Mouse (Mus musculus) kidney, postnatal 14 days (tissue): Measurements from ENCODE around the gene Cd247.

Experiments
- DNase-seq: peaks from one replicate; pipeline ENCODE4 v3.0.0; 2022; ENCODE audit warnings: mixed read lengths

Gene Cd247

GRCm38 (mm10) chr1:165779954-165780585, 8.4 kb upstream of the Cd247 start:
- peak; percentile 46 for DNase-seq

- peak; percentile 38 for DNase-seq
Measured at GRCm38 (mm10) chr1:165780586-165781111, 7.8 kb upstream of the Cd247 start.

- no peak for DNase-seq
Measured at GRCm38 (mm10) chr1:165781426-165781825, 7.1 kb upstream of the Cd247 start.

- DNase-seq = no peak
Measured at GRCm38 (mm10) chr1:165781911-165782310, 6.6 kb upstream of the Cd247 start.

- DNase-seq = no peak
Measured at GRCm38 (mm10) chr1:165786296-165786695, 2.2 kb upstream of the Cd247 start.

GRCm38 (mm10) chr1:165789066-165789660, 682 bp downstream of the Cd247 start:
- no peak for DNase-seq

- no peak for DNase-seq
Measured at GRCm38 (mm10) chr1:165789963-165790362, 1.5 kb downstream of the Cd247 start.

GRCm38 (mm10) chr1:165790461-165791210, 2.2 kb downstream of the Cd247 start:
- no peak for DNase-seq

GRCm38 (mm10) chr1:165791411-165791810, 2.9 kb downstream of the Cd247 start:
- no peak for DNase-seq

- DNase-seq = no peak
Measured at GRCm38 (mm10) chr1:165801709-165802310, 13.3 kb downstream of the Cd247 start.

- DNase-seq = no peak
Measured at GRCm38 (mm10) chr1:165803107-165803506, 14.6 kb downstream of the Cd247 start.

- no peak for DNase-seq
Measured at GRCm38 (mm10) chr1:165804133-165804532, 15.7 kb downstream of the Cd247 start.

- DNase-seq = no peak
Measured at GRCm38 (mm10) chr1:165810633-165811032, 22.2 kb downstream of the Cd247 start.

- DNase-seq = no peak
Measured at GRCm38 (mm10) chr1:165811170-165811569, 22.7 kb downstream of the Cd247 start.

GRCm38 (mm10) chr1:165812775-165813174, 24.3 kb downstream of the Cd247 start:
- no peak for DNase-seq

GRCm38 (mm10) chr1:165814116-165814515, 25.6 kb downstream of the Cd247 start:
- no peak for DNase-seq

- peak; percentile 11 for DNase-seq
Measured at GRCm38 (mm10) chr1:165814521-165815278, 26.2 kb downstream of the Cd247 start.

- no peak for DNase-seq
Measured at GRCm38 (mm10) chr1:165816391-165816790, 27.9 kb downstream of the Cd247 start.

GRCm38 (mm10) chr1:165817264-165817663, 28.8 kb downstream of the Cd247 start:
- DNase-seq = no peak

- no peak for DNase-seq
Measured at GRCm38 (mm10) chr1:165818145-165818860, 29.8 kb downstream of the Cd247 start.

- DNase-seq = no peak
Measured at GRCm38 (mm10) chr1:165819147-165819546, 30.7 kb downstream of the Cd247 start.

- no peak for DNase-seq
Measured at GRCm38 (mm10) chr1:165822031-165822430, 33.5 kb downstream of the Cd247 start.
